33 mouse cellular contexts compared by ENCODE assay signal in genomic region chr1:38271312-38271711, GRCm38 (mm10).
"Had no signal": no experiment of that assay in that cellular context is flagged by ENCODE, and none has a peak within 500 bp of the region (broad histone marks: within the 10 kb centered on the region; RNA-seq: fewer than 3 reads in every experiment).

No protein-coding gene starts in this region.

- H3K4me3 ChIP-seq: heart, embryonic 13.5 days; heart, embryonic 15.5 days; hindbrain, embryonic 10.5 days; hindbrain, embryonic 12.5 days; hindbrain, embryonic 13.5 days; hindbrain, embryonic 15.5 days; intestine, embryonic 15.5 days; kidney, embryonic 15.5 days; layer of hippocampus, adult 2 months; left cerebral cortex, adult 2 months had no signal

- H3K9me3 ChIP-seq: heart, embryonic 13.5 days; heart, embryonic 15.5 days; hindbrain, embryonic 10.5 days; hindbrain, embryonic 12.5 days; hindbrain, embryonic 13.5 days; hindbrain, embryonic 15.5 days; intestine, embryonic 15.5 days; kidney, embryonic 15.5 days had no signal

- H3K27ac ChIP-seq: heart, embryonic 13.5 days; heart, embryonic 15.5 days; hindbrain, embryonic 10.5 days; hindbrain, embryonic 12.5 days; hindbrain, embryonic 13.5 days; hindbrain, embryonic 14.5 days; hindbrain, embryonic 15.5 days; hindbrain, postnatal 0 days; intestine, embryonic 15.5 days; kidney, embryonic 15.5 days; kidney, postnatal 0 days; layer of hippocampus, adult 2 months; left cerebral cortex, adult 2 months had no signal

- ATAC-seq: hindbrain, embryonic 16.5 days; hindbrain, postnatal 0 days; inflammation-experienced regulatory T-cells, adult 6 months; intestine, embryonic 15.5 days; intestine, embryonic 16.5 days; intestine, postnatal 0 days had no signal

- H3K36me3 ChIP-seq: heart, embryonic 13.5 days; heart, embryonic 15.5 days; hindbrain, embryonic 15.5 days; intestine, embryonic 15.5 days had no signal

- DNase-seq: heart, postnatal 10 days; heart, postnatal 14 days; heart, postnatal 36 days; heart, postnatal 4 days; kidney, adult 11 months; kidney, adult 18-20 months; kidney, adult 2 months; kidney, adult 8-10 months; kidney, adult 9 months; kidney, postnatal 10 days; kidney, postnatal 14 days; kidney, postnatal 25 days; kidney, postnatal 36 days; kidney, postnatal 4 days; layer of hippocampus, adult 9-11 months; layer of hippocampus, postnatal 36 days had no signal

- H3K27me3 ChIP-seq: heart, embryonic 13.5 days; heart, embryonic 15.5 days; hindbrain, embryonic 12.5 days; hindbrain, embryonic 13.5 days; hindbrain, embryonic 15.5 days; intestine, embryonic 15.5 days; kidney, embryonic 15.5 days had no signal
